Mouse (Mus musculus) embryonic fibroblast, embryonic 13.5 days (primary cell): Measurements from ENCODE around the gene Fam169a. TPM values are rescaled to one million over a fixed set of nuclear protein-coding genes. Genes with fewer than 3 reads are reported as not detected.
"Not testable (repeated sequence)": the region's sequence is repeated elsewhere in the genome, so short reads cannot be mapped to it uniquely, and the experiment has no call there.

Source experiments
- H3K27ac ChIP-seq: 2 replicates; pipeline ENCODE4 v1.5.1; 2012; ENCODE audit warnings: low read length, control low read depth, inconsistent platforms; ENCODE audit not compliant: insufficient read depth
- H3K4me1 ChIP-seq: 2 replicates; pipeline ENCODE4 v1.6.1; 2011; ENCODE audit warnings: low read length; ENCODE audit not compliant: control insufficient read depth, insufficient read depth
- H3K4me3 ChIP-seq: 2 replicates; pipeline ENCODE4 v1.5.1; 2011; ENCODE audit warnings: mild to moderate bottlenecking, control low read depth, low read length; ENCODE audit not compliant: insufficient read depth
- CTCF ChIP-seq: IDR thresholded peaks from 2 replicates; pipeline ENCODE4 v1.5.1; 2011; ENCODE audit warnings: mild to moderate bottlenecking, control low read depth, low read length, moderate library complexity, borderline replicate concordance; ENCODE audit not compliant: insufficient read depth
- POLR2A ChIP-seq: IDR thresholded peaks from 2 replicates; pipeline ENCODE4 v1.6.1; 2011; ENCODE audit warnings: low read depth, mild to moderate bottlenecking, control low read depth, low read length, moderate library complexity
- polyA plus RNA-seq: library from polyadenylated mRNA; stranded (reverse); fragments of >200 nt; gene quantifications from 2 replicates; pipeline ENCODE4 v1.2.4, GENCODE M21; 2011; ENCODE audit warnings: low read depth; ENCODE audit not compliant: missing spikeins, insufficient read length

Gene Fam169a
- polyA plus RNA-seq, 1 experiment, result not detected

DNA sequence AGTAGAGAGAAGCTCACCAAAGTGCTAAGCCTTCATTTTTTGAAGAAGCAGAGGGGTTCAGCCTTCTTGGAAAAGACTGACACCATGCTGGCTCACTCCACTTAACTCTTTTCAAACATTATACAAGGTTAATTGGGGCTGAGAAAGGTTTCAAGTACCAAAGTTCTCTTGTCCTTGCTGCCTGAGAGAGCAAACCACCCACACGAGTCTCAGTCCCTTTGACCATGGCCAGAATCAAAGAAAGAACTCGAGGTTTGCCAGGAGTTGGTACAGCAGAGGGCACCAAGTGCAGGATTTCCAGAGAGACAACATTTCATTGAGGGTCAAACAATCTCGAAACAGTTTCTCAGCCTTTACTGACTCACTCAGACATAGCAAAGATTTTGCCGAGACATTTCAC lies 42.0 kb downstream of the Fam169a start:
- Histone ChIP-seq H3K4me3 (no peak overlapping the region), H3K27ac (no peak overlapping the region), H3K4me1 (no peaks in the 10 kb centered on the region)
- TF ChIP-seq CTCF (no peak), POLR2A (no peak)

DNA sequence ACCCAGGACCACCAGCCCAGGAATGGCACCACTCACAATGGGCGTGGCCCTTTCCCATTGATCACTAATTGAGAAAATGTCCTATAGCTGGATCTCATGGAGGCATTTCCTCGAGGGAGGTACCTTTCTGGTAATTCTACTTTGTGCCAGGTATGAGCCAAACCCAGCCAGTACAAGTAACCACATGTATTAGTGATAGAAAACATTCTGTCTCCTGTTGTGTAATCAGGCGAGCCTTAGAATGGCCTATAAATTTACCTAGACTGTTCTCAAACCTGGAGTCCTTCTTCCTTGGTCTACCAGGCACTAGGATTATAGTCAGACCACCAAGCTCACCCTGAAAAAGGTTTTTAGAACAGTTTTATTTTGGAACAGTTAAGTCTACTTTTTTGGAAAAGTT lies 54.3 kb downstream of the Fam169a start:
- TF ChIP-seq POLR2A (no peak), CTCF (no peak)

DNA sequence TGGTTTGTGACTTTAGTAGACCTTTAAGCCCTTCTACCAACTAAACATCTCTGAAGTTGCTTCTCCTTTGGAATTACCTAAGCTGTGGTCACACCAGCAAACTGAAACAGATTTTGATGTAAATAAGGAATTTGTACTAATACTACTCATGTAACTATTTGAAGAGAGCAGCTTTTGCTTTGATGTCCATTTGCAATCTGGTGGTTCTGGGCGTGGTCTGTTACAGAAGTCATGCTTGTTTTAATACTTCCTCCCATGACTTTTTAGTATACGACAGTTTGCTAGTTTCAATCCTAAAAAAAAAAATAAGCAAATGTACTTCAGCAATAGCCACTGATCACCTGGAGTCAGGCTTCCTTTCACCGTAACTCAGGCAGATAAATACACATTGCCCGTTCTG lies 62.6 kb downstream of the Fam169a start:
- not testable (repeated sequence) for H3K4me3 ChIP-seq, H3K27ac ChIP-seq, H3K4me1 ChIP-seq

More for the DNA sequence above, 54.3 kb downstream of the Fam169a start:
- H3K27ac ChIP-seq, result no peak overlapping the region
- H3K4me3 ChIP-seq, result no peak overlapping the region
- H3K4me1 ChIP-seq, result no peaks in the 10 kb centered on the region

DNA sequence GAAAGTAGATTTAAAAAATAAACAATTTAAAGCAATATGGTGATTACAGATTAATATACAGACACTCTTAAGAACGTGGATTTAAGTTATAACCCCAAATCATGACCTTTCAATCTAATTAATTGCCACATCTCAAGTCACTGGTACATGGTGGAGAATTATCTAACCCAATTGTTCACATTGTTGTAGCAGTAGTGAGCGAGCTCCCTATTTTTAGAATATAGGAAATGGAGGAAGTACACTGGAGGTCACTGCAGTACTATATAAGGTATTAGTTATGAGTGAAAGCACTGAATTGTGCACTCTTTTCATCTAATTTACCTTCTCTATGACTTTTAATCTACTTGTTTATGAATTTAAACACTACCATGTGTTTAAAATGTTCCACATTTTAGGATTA lies 63.3 kb downstream of the Fam169a start:
- not testable (repeated sequence) for H3K4me1 ChIP-seq, H3K4me3 ChIP-seq, H3K27ac ChIP-seq

DNA sequence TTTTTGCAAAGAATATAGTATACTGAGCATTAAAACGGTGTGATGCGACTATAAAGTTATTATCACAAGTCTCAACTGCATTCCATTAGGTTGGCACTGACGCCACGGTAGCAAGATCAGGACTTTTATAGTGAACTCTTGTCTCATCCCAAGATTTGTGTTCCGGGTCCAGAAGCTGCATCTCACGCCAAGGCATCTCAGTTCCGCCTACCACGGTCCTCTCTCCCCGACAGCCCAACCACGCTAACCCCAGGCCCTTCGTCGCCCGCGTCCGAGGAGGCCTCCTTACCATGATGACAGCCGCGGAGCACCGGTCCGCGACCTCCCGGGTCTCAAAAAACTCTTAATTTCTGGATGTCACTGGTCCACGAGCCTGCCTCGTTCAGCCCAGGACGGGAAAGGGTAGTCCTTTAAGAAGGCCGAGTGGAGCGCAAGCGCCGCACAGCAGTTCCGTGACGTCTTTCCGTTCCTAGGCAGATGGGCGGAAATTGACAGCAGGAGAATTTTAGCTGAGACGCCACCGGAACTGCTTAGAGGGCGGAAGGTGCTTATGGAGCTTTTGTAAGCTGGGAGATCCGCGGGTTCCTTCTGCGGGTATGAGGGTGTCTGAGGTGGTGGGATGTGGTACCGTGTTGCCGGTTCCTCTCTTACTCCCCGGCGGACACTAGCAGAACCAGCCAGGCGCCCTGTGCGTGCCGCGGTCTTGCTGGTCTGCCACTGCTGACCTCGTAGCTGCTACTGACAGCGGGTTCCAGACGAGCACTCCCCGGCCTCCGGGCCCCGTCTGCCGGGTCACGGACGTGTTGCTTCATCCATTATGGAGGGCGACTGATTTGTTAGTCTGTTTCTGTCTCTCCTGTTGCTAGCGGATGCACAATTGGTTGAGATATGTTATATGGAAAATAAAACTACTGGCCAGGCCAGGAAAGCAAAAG lies 70.6 kb downstream of the Fam169a start, which contains the start of the genes Gfm2 and Nsa2:
Gfm2 (plus strand) TSS at position 472 of the 935 bp plus-strand sequence.
Nsa2 (minus strand) TSS at position 472 of the 935 bp plus-strand sequence.
- Histone ChIP-seq H3K27ac (peak within 1 kb of the TSS; percentile 67), H3K4me1 (no peaks in the 10 kb centered on the region), H3K4me3 (peak within 1 kb of the TSS; percentile 82)
- no peak for TF ChIP-seq CTCF
- TF ChIP-seq POLR2A, result peak; percentile 76

DNA sequence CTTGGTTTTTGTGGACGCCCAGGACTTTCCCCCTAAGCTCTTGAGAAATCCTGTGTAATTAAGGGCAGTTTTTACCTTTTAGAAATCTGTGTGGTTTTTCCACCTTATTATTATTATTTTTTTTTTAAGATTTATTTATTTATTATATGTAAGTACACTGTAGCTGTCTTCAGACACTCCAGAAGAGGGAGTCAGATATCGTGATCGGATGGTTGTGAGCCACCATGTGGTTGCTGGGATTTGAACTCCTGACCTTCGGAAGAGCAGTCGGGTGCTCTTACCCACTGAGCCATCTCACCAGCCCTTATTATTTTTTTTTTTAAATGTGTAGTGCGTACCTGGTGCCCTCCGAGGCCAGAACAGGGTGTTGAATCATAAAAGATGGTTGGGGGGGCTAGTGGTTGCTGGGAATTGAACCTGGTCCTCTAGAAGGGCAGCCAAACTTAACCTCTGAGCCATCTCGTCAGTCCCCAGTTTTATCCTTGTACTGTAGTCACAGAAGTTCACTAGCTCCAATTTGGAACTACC lies 71.4 kb downstream of the Fam169a start:
- H3K27ac ChIP-seq, H3K4me1 ChIP-seq: not testable (repeated sequence)
- peak overlapping the region; percentile 82 for H3K4me3 ChIP-seq

DNA sequence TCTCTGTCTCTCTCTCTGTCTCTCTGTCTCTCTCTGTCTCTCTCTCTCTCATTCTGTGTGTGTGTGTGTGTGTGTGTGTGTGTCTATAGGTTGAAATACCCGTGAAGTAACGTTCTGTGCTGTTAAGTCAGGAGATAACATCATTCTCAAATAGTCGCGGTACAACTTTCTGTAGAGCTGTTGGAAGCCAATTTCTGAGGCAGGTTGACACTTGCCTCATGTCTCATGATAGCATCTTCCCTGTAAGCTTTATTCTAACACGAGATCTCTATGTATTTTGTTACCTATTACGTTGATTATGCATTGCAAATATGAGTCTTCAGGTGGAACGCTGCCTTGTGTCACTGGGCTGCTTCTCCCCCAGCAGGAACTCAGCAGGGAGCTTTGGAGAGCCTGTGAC lies 75.2 kb downstream of the Fam169a start:
- Histone ChIP-seq H3K4me3 (no peak overlapping the region), H3K4me1 (no peaks in the 10 kb centered on the region), H3K27ac (no peak overlapping the region)
- no peak for TF ChIP-seq POLR2A
- no peak for TF ChIP-seq CTCF

DNA sequence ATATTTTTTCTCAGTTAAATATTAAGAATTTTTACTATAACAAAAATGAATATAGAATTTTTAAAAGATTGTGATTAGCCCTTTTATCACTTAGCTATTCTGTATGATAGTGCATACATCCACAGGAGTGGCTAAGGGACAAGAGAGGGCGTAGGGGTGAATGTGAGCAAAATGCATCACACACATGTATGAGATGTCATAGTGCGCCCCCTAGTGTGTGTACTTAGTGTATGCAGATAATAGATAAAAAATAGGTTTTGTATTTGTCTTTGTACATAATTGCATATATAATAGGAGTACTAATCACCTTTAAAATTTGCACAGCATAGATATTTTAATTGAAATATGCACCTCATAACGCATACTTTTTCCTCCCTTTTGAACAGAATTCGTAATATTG lies 78.7 kb downstream of the Fam169a start:
- Histone ChIP-seq H3K27ac (no peak overlapping the region), H3K4me1 (no peaks in the 10 kb centered on the region), H3K4me3 (no peak overlapping the region)
- TF ChIP-seq POLR2A, result no peak
- TF ChIP-seq CTCF, result 0 out of 2 replicates have a peak, but pooled peaks have one; percentile 27

DNA sequence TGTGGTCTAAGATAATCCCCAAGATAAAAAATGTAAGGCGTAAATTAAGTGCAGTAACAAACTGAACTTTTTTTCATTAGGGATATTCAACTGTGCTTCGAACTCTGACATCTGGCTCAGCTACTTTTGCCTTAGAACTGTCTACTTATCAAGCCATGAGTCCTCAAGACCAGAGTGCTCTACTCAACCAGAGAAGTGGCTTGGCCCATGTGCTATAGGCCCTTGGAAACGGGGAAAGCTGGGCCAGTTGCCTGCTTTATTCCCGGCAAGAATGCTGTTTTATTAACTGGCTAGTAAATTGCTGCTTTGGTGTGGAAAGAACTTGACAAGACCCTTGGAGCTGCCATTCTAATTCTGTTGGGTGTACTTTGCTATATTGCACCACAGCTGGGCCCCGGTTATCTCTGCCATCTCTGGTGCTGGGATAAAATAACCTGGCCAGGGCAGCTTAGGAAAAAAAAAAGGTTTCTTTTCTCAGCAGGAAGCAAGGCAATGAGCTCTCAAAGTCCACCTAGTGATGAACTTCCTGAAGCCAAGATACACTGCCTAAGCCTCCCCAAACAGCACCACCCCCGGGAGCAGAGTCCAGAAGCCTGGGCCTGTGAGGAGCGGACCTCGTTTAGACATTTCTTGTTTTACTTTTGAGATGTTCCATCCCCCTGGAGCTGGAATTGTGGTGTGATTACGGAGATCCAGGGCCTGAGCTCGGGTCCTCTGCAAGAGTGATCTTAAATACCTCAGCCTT lies 108.6 kb downstream of the Fam169a start:
- TF ChIP-seq POLR2A (no peak), CTCF (no peak)
- Histone ChIP-seq H3K27ac (no peak overlapping the region), H3K4me1 (no peaks in the 10 kb centered on the region), H3K4me3 (no peak overlapping the region)

DNA sequence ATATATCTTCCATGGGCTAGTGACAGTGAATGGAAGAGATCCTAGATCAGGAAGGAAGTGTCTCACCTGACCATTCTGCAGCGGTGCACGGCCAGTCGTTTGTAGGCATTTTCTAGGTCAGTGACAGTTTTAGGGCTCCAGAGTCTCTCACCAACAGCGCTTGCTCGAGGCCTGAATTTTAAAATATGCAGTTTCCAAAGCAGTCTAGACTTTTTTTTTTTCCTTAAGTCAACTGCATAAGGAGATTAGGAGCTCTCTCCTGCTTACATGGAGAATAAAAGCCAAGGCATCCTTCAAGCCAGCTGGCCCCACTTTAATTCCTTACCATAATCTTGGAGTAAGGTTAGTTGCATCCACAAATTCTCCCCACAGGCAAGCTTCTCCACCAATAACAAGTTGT lies 109.6 kb downstream of the Fam169a start:
- no peaks in the 10 kb centered on the region for H3K4me1 ChIP-seq
- no peak overlapping the region for H3K4me3 ChIP-seq
- no peak overlapping the region for H3K27ac ChIP-seq
- TF ChIP-seq CTCF (no peak), POLR2A (no peak)
